Mouse (Mus musculus): ENCODE measurements at regions not wholly inside any gene's neighbourhood (a gene's known extent, or its start where the extent isn't known, plus 50 kb on each side); places are given as distances from the start of the nearest gene placed in this dataset.

GRCm38 (mm10) chr11:112346532-112346931 lies 435.5 kb upstream of the Sox9 start:
- WGBS, result 50% methylated on average over 7 of the region's 7 CpGs
- TF ChIP-seq CTCF (IDR thresholded peaks at IDR 0.05; ENCODE audit: low read depth), result no peak
- TF ChIP-seq EP300 (IDR thresholded peaks at IDR 0.05; ENCODE audit: low read depth), result no peak

GRCm38 (mm10) chr11:112355311-112355710 lies 426.7 kb upstream of the Sox9 start:
- Histone ChIP-seq H3K4me2 (ENCODE audit: low read depth, low read length) (no peak overlapping the region), H3K4me1 (ENCODE audit: control insufficient read depth, insufficient read depth) (no peaks in the 10 kb centered on the region), H3K36me3 (replicated peaks; ENCODE audit: control insufficient read depth, insufficient read depth, low read length) (no peaks in the 10 kb centered on the region), H3K9me3 (replicated peaks; ENCODE audit: control insufficient read depth, low read length) (no peaks in the 10 kb centered on the region), H3K27ac (ENCODE audit: low read depth) (no peak overlapping the region), H3K4me3 (ENCODE audit: low read depth, low read length) (no peak overlapping the region), H3K27me3 (ENCODE audit: control insufficient read depth, insufficient read depth, low read length) (no peaks in the 10 kb centered on the region), H3K9ac (replicated peaks; ENCODE audit: low read depth, low read length) (no peak overlapping the region)
- TF ChIP-seq EP300 (IDR thresholded peaks at IDR 0.05; ENCODE audit: low read depth), result no peak
- TF ChIP-seq CTCF (IDR thresholded peaks at IDR 0.05; ENCODE audit: low read depth), result no peak
- ATAC-seq (ENCODE audit: insufficient read depth, low read depth) (no peak), DNase-seq (ENCODE audit: low spot score) (no peak)
- 76% methylated on average over 3 of the region's 3 CpGs for WGBS

More at GRCm38 (mm10) chr11:112346532-112346931, 435.5 kb upstream of the Sox9 start:
- no peaks in the 10 kb centered on the region for H3K9me3 ChIP-seq (replicated peaks; ENCODE audit: control insufficient read depth, low read length)
- no peak overlapping the region for H3K4me3 ChIP-seq (ENCODE audit: low read depth, low read length)
- no peaks in the 10 kb centered on the region for H3K27me3 ChIP-seq (ENCODE audit: control insufficient read depth, insufficient read depth, low read length)
- DNase-seq (ENCODE audit: low spot score) (no peak), ATAC-seq (ENCODE audit: insufficient read depth, low read depth) (no peak)
- H3K4me1 ChIP-seq (ENCODE audit: control insufficient read depth, insufficient read depth), result no peaks in the 10 kb centered on the region
- H3K9ac ChIP-seq (replicated peaks; ENCODE audit: low read depth, low read length), result no peak overlapping the region
- H3K36me3 ChIP-seq (replicated peaks; ENCODE audit: control insufficient read depth, insufficient read depth, low read length), result no peaks in the 10 kb centered on the region
- H3K4me2 ChIP-seq (ENCODE audit: low read depth, low read length), result no peak overlapping the region
- H3K27ac ChIP-seq (ENCODE audit: low read depth), result no peak overlapping the region

- H3K27ac ChIP-seq (ENCODE audit: low read depth), result no peak overlapping the region
- ATAC-seq (ENCODE audit: insufficient read depth, low read depth) (no peak), DNase-seq (ENCODE audit: low spot score) (no peak)
- H3K27me3 ChIP-seq (ENCODE audit: control insufficient read depth, insufficient read depth, low read length), result no peaks in the 10 kb centered on the region
- H3K4me3 ChIP-seq (ENCODE audit: low read depth, low read length), result no peak overlapping the region
- 73% methylated on average over 4 of the region's 4 CpGs for WGBS
- no peak overlapping the region for H3K4me2 ChIP-seq (ENCODE audit: low read depth, low read length)
- no peaks in the 10 kb centered on the region for H3K4me1 ChIP-seq (ENCODE audit: control insufficient read depth, insufficient read depth)
- H3K9ac ChIP-seq (replicated peaks; ENCODE audit: low read depth, low read length), result no peak overlapping the region
- H3K36me3 ChIP-seq (replicated peaks; ENCODE audit: control insufficient read depth, insufficient read depth, low read length), result no peaks in the 10 kb centered on the region
- H3K9me3 ChIP-seq (replicated peaks; ENCODE audit: control insufficient read depth, low read length), result no peaks in the 10 kb centered on the region
- TF ChIP-seq EP300 (IDR thresholded peaks at IDR 0.05; ENCODE audit: low read depth) (no peak), CTCF (IDR thresholded peaks at IDR 0.05; ENCODE audit: low read depth) (no peak)
Measured at GRCm38 (mm10) chr11:112366715-112367114, 415.3 kb upstream of the Sox9 start.

- no peak for TF ChIP-seq EP300 (IDR thresholded peaks at IDR 0.05; ENCODE audit: low read depth)
- no peak for TF ChIP-seq CTCF (IDR thresholded peaks at IDR 0.05; ENCODE audit: low read depth)
- Histone ChIP-seq H3K36me3 (replicated peaks; ENCODE audit: control insufficient read depth, insufficient read depth, low read length) (no peaks in the 10 kb centered on the region), H3K27me3 (ENCODE audit: control insufficient read depth, insufficient read depth, low read length) (no peaks in the 10 kb centered on the region), H3K9ac (replicated peaks; ENCODE audit: low read depth, low read length) (no peak overlapping the region), H3K4me1 (ENCODE audit: control insufficient read depth, insufficient read depth) (no peaks in the 10 kb centered on the region), H3K4me3 (ENCODE audit: low read depth, low read length) (no peak overlapping the region), H3K4me2 (ENCODE audit: low read depth, low read length) (no peak overlapping the region), H3K9me3 (replicated peaks; ENCODE audit: control insufficient read depth, low read length) (no peaks in the 10 kb centered on the region), H3K27ac (ENCODE audit: low read depth) (no peak overlapping the region)
- DNase-seq (ENCODE audit: low spot score) (no peak), ATAC-seq (ENCODE audit: insufficient read depth, low read depth) (no peak)
- WGBS, result 77% methylated on average over 4 of the region's 4 CpGs
Measured at GRCm38 (mm10) chr11:112370941-112371340, 411.1 kb upstream of the Sox9 start.

GRCm38 (mm10) chr11:112400069-112400468 lies 382.0 kb upstream of the Sox9 start:
- WGBS, result 81% methylated on average over 3 of the region's 3 CpGs
- Histone ChIP-seq H3K9ac (replicated peaks; ENCODE audit: low read depth, low read length) (no peak overlapping the region), H3K4me3 (ENCODE audit: low read depth, low read length) (no peak overlapping the region), H3K36me3 (replicated peaks; ENCODE audit: control insufficient read depth, insufficient read depth, low read length) (no peaks in the 10 kb centered on the region), H3K4me2 (ENCODE audit: low read depth, low read length) (no peak overlapping the region), H3K27ac (ENCODE audit: low read depth) (no peak overlapping the region), H3K4me1 (ENCODE audit: control insufficient read depth, insufficient read depth) (no peaks in the 10 kb centered on the region), H3K9me3 (replicated peaks; ENCODE audit: control insufficient read depth, low read length) (no peaks in the 10 kb centered on the region), H3K27me3 (ENCODE audit: control insufficient read depth, insufficient read depth, low read length) (no peaks in the 10 kb centered on the region)
- ATAC-seq (ENCODE audit: insufficient read depth, low read depth) (no peak), DNase-seq (ENCODE audit: low spot score) (no peak)
- no peak for TF ChIP-seq EP300 (IDR thresholded peaks at IDR 0.05; ENCODE audit: low read depth)
- no peak for TF ChIP-seq CTCF (IDR thresholded peaks at IDR 0.05; ENCODE audit: low read depth)

GRCm38 (mm10) chr11:112407681-112408080 lies 374.3 kb upstream of the Sox9 start:
- no peak overlapping the region for H3K9ac ChIP-seq (replicated peaks; ENCODE audit: low read depth, low read length)
- H3K27ac ChIP-seq (ENCODE audit: low read depth), result no peak overlapping the region
- TF ChIP-seq EP300 (IDR thresholded peaks at IDR 0.05; ENCODE audit: low read depth) (no peak), CTCF (IDR thresholded peaks at IDR 0.05; ENCODE audit: low read depth) (no peak)
- no peak overlapping the region for H3K4me3 ChIP-seq (ENCODE audit: low read depth, low read length)
- no peaks in the 10 kb centered on the region for H3K27me3 ChIP-seq (ENCODE audit: control insufficient read depth, insufficient read depth, low read length)
- DNase-seq (ENCODE audit: low spot score) (no peak), ATAC-seq (ENCODE audit: insufficient read depth, low read depth) (no peak)
- no peaks in the 10 kb centered on the region for H3K4me1 ChIP-seq (ENCODE audit: control insufficient read depth, insufficient read depth)
- H3K9me3 ChIP-seq (replicated peaks; ENCODE audit: control insufficient read depth, low read length), result no peaks in the 10 kb centered on the region
- 83% methylated on average over 8 of the region's 8 CpGs for WGBS
- no peaks in the 10 kb centered on the region for H3K36me3 ChIP-seq (replicated peaks; ENCODE audit: control insufficient read depth, insufficient read depth, low read length)
- H3K4me2 ChIP-seq (ENCODE audit: low read depth, low read length), result no peak overlapping the region
